Mouse (Mus musculus): Measurements from ENCODE around the gene Tbp. TPM values are rescaled to one million over a fixed set of nuclear protein-coding genes. Genes with fewer than 3 reads are reported as not detected.

Tbp gene
- 10 to 100 TPM; 17.2 to 18.0 TPM for total RNA-seq (2021)

DNA sequence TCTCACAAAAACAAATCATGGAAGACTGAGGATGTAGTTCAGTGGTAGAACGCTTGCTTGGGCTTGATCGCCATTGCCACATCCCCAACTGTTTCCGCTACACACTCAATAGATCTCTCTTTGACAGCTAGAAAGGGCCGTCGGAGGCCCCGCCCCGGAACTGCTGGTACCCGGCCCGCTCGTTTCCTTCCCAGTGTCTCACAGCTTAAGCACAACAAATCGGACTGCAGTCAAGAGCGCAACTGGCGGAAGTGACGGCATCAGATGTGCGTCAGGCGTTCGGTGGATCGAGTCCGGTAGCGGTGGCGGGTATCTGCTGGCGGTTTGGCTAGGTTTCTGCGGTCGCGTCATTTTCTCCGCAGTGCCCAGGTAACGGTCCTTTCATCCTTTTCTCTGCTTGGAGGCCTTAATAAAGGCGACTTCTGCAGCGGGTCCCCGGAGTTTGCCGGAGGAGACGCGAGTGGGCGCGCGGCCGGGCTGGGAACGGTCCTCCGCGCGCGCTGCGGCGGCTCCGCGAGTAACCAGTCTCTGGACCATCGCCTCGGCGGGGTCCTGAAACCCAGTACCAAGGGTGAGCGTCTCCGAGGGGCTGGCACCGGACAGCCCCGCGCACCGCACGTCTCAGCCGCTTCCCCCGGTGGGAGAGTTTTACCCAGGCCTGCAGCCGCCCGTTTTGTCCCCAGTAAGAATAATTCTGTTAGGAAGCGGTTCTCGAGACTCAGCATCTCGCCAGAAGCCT lies at the start of gene Tbp, which contains the start of gene Psmb1:
TSS of gene Tbp (plus strand) at position 233 of the 739 bp plus-strand sequence.
TSS of gene Psmb1 (minus strand) at position 96 of the 739 bp plus-strand sequence.
- peak; percentile 97 for DNase-seq

DNA sequence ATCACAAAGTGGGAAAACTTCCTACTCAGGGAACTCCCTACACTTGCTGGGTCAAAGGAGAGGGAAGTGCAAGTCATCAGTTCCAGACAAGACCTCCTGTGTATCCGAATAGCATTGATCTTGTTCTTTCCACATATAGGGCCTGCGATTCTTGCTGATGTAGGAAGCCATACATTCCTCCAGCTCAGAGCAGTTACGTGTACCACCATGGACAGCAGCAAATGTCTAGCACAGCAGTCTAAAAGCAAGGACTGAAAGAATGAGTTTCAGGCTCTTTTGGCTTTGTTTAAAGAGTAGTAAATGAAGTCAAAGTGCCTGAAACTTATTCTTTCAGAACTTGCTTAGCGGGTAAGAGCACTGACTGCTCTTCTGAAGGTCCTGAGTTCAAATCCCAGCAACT lies 44.5 kb upstream of the Tbp start:
- no peak for DNase-seq

DNA sequence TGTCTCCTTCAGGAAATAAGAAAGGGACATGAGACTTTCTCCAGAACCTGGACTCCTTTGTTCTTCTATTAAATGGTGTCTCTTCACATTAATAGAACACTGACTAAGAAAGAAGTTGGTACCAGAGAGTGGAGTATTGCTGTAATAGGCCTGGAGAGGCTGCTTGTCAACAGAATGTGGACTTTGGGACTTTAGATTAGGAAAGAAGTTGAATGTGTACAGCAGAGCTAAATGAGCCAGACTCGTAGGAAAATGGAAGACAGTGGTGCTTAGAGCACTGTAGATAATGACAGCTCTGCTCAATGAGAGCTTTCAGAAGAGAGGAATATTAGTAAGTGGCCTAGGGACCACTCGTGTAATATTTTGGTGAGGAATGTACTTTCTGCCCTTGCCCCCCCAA lies 43.1 kb upstream of the Tbp start:
- no peak for DNase-seq

DNA sequence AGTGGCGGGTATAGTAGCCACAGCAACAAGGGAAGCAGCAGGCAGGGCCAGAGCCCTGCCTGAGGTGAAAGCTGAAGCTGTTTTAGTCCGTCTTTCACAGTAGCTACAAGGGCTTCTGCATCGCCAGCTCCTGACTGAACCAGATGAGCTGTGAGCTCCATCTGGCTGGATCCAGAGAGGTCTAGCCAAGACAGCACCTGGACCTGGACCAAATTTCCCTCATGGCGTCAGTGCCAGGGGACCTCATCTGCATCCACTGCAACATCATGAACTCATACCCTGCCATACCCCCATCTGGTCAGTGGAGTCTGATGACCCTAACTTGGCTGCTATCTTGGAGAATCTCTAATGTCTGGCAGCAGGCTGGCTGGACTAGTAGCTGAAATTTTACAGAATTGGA lies 39.9 kb upstream of the Tbp start:
- no peak for DNase-seq

DNA sequence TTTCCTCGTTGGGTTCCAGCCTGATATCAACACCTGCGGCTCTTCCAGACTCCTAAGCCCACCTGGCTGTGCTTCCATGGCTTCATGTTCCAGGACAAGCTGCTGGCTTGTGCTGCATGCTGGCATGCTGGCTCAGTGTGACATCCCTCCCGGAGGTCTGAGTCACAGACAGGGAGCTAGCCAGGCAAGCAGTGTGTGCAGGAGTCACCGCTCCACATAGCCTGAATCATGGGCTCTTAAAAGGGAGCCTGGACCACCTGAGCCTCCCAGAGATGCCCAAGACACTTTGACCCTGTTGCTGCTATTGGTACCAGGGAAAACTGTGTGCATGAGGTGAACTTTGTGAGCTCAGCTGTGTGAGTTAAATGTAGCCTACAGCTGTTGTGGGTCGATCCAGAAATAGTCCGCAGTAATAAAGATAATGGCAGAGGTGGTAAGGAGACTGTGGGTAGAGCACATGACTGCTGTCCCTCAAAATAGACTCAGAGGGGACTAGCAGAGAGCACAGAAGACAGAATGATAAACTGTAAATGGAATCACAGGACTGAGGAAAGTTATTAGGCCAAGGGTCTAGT lies 37.7 kb upstream of the Tbp start:
- peak; percentile 20 for DNase-seq

DNA sequence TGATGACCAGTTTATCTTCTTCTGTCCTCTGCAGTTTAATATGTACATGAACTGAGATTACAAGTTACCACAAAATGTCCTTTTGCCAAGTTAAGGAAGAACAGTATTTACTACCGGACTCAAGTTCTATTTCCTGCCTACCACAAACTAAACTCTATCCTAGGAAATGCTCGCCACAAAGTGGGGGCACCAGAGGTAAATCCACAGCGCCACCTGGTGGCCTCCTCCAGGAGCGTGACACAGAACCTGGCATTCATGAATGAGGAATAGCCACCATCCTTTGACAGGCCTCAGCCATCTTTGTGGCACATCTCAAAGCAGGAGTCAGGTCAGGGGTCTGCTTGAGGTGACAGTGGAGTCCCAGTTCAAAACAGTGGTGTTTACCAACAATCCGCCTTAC lies 32.0 kb upstream of the Tbp start:
- DNase-seq = peak; percentile 85

DNA sequence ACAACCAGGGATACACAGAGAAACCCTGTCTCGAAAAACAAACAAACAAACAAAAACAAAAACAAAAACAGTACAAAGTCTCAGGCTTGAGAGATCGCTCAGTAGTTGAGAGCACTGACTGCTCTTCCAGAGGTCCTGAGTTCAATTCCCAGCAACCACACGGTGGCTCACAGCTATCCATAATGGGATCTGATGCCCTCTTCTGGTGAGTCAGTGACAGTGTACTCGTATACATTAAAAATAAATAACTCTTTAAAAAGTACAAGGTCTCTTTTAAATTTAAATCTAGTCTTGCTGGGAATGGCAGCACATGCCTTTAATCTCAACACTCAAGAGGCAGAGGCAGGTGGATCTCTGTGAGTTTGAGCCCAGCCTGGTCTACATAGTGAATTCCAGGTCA lies 27.0 kb upstream of the Tbp start:
- no peak for DNase-seq

DNA sequence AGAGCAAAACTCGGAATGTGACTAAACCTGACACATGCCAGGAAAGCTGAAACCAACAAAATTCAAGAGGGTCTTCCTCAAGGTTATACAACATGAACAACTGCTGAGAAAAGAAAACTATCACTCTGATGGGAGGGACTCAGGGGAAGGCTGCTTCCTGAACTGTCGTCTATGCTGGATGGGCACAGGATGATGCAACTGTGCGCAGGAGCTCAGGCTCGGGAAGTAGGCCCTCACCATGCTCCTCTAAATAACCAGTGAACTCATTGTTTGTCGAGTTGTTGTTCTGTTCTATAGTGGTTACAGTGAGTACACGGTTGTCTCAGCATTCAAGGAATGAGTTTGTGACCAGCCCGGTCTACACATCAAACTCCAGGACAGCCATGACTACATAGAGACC lies 9.1 kb upstream of the Tbp start:
- no peak for DNase-seq

DNA sequence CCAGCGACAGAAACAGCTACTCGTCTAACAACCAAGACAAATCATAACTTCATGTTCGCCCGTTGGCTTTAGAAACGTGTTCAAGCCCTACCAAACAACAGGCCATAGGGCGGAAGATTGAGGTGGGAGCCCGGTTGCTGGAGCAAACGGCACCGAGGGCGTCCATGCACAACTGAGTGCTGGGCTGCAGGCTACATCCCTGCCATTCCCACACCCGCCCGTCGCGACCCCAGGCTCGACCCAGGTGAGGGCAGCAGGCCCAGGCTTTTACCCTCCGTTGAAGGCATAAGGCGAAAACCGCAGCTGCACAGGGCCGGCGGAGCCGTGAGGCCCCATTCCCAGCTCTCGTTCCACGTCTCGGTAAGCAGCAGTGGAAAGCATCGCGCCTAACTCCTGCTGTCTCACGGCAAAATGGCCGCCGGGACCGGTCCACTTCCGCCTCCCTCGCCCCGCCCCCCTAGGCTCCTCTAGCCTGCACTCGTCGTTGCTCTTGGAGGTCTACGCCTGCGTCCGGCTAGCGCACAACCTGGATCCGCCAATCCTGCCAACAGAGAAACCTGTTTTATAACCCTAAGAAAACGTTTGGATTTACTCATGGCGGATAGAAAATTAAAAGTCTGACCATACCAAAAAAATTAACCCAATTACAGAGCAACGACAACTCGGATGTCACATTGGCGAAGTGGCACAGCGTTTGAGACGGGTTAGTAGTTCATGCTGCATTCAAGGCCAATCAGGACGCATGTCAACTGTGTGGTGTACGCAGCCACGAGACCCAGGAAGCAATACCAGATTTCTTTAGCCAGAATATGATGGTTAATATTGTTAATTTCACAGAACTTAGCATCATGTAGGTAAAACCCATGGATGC lies 1.6 kb upstream of the Tbp start:
- peak; percentile 96 for DNase-seq

DNA sequence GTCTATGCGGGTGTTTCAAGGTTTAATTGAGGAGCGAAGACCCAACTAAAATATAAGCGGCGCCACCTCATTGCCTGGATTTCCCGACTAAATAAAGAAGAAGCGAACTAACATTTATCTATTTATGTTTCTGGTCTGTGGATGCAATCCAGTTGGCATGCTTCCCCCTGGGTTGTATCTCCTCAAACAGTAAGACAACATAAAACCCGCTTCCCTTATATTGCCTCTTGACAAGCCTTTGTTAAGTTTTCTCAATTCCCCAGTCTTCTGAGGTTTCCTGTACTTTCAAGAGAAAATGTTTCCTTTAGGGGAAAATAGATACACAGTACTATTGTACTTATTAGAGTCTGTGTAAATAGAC lies 955 bp upstream of the Tbp start:
- DNase-seq = peak; percentile 13

DNA sequence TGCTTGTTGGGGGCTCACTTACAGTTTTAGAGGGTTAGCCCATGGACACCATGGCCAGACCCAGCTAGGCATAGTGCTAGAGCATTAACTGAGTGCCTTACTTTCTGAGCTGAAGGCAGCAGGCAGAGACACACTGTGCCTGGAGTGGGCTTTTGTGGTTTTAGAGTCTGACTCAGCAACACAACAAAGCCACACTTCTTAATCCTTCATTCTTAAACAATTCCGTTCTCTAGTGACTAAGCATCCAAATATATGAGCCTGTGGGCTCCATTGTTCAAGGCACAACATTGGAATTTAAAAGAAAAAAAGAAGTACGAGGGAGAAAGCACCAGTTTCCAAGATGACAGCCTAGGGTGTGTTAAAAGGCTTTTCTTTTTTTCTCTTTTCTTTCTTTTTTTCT lies 11.0 kb downstream of the Tbp start:
- no peak for DNase-seq

DNA sequence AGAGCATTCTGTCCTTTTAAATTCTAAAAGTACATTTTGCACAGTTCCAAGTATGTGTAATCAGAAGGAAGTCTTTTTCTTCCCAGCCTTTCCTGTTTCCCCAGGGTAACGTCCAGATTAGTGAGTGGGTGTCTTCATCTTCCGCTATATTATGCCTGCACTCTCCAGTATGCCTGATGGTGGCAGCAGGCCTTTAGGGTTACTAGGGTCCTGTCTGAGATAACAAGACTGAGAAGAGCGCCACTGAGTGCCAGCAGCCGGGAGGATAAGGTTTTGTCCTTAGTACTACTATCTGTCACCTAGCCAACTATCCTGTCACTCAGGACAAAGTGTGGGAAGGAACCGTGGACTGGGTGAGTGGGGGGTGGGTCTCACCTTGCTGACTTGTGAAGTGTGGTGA lies 18.1 kb downstream of the Tbp start:
- no peak for DNase-seq

DNA sequence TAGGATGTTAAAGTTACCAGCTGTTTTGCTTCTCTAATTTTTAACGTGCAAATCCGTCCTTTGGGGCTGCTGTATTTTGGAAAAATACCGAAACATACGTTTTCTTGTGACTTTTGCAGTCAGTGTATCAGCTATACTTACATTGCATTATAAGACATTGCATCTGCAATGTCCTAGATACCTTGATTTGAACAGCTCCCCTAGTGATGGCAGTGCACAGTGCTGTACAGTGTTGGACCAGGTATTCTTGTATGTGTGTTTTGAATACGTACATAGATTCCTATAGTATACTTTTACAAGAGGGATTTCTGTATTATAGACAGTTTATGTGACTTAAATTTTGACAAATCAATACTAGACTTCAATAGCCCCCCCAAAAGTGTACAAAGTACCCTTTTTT lies 18.5 kb downstream of the Tbp start:
- DNase-seq = no peak

DNA sequence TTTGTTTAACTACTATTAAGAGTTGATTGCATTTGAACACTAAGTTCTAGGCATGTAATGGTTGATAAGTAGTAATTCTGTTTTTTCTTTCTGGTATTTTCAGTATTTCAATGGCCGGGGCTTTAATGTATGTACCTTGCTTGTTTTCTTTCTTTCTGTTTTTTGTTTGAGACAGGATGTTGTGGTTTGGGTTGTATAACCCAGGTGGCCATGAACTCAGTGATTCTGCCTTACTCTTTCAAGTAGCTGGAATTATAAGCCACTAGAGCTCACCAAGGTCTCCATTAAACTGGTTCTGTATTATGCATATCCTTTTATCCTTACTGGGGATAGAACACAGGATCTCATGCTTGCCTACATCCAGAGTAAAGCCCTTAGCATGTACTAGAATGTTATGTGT lies 19.1 kb downstream of the Tbp start:
- no peak for DNase-seq

DNA sequence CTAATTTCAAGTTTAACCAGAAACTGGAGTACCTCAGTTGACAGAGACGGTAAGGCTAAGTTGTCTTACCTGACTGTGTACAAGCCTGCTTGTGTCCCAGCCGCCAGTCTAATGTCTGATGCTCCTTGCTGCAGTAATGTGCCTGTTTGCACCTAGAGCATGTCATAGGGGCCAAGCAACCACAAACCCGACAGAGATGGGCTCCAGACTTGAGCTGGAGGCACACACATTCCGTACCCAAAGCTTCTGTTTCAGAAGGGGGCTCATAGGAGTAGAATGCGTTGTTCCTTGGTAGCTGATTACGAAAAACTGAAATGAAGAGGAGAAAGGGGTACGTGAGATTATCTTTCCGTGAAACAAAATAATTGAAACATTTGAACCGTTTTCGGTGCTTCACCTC lies 26.6 kb downstream of the Tbp start:
- DNase-seq = no peak

DNA sequence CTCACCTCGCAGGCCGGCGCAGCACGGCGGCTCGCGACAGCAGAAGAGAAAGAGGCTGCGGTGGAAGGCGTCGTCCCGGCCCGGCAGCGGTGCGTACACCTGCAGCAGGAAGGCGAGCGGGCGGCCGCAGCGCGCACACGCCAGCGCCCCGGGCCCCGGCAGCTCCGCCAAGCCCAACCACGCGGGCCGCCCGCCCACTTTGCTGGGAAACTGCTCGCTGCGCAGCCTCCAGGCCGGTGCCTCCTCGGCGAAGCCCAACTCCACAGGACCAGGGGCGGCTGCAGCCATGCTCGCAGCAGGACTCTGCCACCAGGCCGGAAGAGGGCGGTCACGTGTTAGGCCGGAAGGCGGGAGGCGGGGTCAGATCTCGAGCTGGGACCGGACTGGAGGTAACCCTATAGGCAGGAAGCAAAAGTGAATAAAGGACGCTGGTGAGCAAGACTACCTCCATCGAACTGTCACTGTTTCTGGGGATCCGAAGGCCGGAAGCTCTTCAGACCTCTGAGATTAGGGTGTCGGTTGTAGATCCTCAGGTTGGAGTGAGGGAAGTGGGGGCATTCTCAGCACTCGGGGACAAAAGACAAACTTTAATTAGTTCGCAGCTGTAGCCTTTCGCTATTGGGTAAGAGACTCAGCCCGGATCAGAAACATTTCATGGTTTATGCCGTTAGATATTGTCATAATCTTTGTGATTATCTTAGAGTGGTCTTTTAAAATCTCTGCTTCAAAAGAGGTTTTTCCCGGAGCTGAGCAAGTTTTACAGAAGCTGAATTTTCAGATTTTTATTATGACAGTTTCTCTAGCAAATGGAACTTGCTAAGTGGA lies 27.5 kb downstream of the Tbp start, which contains the start of gene Pdcd2:
TSS of gene Pdcd2 (minus strand) at position 316 of the 825 bp plus-strand sequence.
- DNase-seq = peak; percentile 96

DNA sequence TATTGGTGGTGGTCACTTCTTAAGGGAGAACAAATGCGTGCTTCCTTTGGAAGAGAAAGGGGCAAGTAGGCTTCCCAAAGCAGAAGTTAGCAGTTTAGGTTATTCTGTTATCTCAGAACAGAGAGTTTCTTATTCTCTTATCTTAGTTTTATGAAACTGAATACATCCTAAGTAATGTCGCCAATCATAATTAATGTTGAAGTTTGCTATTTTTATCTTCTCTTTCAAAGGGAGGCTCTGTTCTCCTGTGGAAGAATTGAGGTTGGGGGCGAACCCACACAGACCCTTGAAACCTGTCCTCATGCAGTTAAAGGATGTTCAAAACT lies 28.1 kb downstream of the Tbp start:
- no peak for DNase-seq

DNA sequence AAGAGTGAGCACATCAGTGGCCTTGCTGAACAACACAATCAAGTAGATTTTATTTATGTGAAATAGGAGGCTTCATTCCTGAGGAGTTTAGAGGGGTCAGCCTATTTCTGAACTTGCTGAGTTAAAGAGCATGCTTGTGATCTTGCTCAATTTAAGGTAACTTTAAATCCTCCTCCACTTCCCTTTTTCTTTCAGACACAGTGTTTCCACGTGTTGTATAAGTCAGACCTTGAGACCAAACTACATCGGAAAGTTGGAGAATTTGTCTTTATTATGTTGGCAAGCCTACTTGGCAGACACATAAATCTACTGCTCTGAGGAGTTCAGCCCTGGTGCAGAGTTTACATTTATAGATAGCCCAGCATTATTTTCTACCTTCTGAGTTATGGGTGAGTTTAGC lies 29.2 kb downstream of the Tbp start:
- no peak for DNase-seq

DNA sequence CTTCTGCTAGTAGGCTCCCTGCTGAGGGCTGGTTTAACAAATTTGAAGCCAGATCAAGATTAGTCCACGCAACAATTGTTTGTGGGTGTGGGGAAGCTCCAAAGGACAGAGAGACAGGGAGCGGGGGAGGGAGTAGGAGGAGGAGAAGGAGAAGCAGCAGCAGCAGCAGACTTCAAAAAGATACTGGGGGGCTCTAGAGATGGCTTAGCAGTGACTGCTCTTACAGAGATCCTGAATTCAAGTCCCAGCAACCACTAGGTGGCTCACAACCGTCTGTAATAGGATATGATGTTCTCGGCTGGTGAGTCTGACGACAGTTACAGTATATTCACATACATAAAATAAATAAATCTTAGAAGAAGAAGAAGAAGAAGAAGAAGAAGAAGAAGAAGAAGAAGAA lies 30.5 kb downstream of the Tbp start:
- DNase-seq = peak; percentile 46

DNA sequence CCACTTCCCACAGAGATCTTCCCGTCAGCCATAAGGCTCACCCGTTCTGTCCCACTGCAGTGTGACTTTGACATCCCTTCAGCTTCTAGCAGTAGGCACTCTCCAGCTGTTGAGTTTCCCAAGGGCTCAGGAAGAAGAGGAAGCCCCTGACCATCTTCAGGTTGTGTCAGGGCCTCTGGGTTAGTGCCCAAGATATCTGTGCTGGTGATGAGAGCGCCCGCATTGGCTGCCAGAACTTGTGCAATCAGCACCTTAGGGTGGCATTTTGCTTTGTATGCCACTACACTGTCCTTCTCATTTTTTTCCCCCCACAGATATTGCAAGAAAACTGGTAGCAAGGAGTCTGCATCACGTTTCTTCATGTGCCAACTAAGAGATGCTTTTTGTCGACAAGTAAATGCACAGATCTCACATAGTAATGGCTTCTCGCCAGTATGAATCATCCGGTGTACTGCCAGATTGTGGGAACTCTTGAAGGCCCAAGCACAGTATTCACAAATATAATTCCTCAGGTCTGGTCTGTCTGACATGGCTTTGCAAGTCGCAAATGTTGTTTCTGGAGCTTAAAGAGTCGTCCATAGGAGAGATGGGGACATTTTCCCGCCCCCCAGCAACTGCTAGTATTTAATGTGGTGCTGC lies 35.6 kb downstream of the Tbp start:
- no peak for DNase-seq

DNA sequence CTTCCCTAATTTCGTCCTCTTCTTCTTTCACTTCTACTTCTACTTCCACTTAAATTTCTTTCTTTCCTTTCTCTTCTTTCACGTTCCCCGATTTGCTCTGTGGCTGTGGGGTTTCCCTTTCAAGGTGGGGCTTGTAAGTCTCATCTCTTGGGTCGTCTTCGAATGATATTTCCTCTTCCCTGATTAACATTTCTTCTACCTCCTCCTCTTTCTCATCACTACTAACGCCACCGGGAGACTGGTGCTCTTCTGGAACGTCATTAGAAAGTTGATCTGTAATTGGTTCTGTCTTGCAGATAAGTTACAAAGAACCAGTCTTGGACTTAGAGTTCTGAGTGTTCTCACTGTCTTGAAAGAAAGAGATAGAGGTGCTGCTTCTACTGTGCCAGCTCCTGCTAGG lies 36.3 kb downstream of the Tbp start:
- no peak for DNase-seq

DNA sequence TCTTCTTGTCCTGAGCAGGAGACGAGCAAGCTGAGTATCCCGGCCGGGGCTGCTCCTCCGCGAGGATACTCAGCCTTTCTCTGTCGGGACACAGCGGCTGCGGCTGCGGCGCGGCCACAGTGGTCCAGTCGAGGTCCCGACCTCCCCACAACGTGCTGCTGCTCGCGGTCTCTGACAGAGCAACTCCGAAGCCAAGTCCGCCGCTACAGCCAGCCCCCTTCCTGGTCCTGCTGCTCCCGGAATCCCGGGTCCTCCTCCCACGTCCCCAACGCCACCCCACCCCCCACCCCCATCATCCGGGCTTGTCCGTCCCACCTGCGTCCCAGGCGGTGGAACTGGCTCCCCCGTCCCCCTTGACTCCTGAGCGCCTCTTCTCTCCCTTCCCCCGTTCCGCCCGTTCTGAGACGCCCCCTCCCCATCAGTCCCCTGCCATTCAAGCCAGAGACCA lies 36.8 kb downstream of the Tbp start:
- peak; percentile 28 for DNase-seq

All from heart, postnatal 4 days (tissue).